Mouse (Mus musculus) thymus, postnatal 0 days (tissue): Measurements from ENCODE around the gene Rab26. TPM values are rescaled to one million over a fixed set of nuclear protein-coding genes. Genes with fewer than 3 reads are reported as not detected.

Source experiments
- DNase-seq: peaks from one replicate; pipeline ENCODE4 v3.0.0-alpha.2; 2015; ENCODE audit warnings: low spot score
- polyA plus RNA-seq: library from polyadenylated mRNA; unstranded; fragments of >200 nt; fragmentation: Nextera tagmentation; extraction: Ambion mirVana; gene quantifications from 2 replicates; pipeline ENCODE4 v1.2.1, GENCODE M21; 2015

The Rab26 gene
- polyA plus RNA-seq, 1 experiment from 2014 or later: 2.4 TPM

GRCm38 (mm10) chr17:24507806-24508460 lies 26.1 kb downstream of the Rab26 start:
- no peak for DNase-seq

DNA sequence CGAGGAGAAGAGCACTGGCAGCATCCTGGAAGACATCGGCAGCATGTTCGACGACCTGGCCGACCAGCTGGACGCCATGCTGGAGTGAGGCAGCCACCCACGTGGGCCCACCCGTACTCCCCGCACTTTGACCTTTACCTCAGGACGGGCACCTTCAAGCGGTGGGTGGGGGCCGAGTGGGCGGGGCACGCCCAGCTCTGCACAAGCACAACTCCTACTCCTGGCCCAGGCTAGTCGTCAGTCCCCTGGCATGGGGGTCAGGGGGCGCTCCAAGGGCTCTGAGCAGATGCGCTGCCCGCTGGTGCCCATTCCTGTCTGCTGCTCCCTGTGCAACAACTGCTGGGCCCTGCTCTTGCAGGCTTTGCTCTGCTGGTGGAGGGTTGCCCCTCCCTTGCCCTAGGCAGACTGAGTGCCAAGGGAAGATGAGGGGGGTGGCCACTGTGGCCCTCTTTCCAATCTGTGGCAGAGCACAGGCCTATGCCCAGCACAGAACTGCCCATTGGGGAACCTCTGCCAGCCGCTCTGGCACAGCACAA lies 26.8 kb downstream of the Rab26 start:
- DNase-seq: no peak

DNA sequence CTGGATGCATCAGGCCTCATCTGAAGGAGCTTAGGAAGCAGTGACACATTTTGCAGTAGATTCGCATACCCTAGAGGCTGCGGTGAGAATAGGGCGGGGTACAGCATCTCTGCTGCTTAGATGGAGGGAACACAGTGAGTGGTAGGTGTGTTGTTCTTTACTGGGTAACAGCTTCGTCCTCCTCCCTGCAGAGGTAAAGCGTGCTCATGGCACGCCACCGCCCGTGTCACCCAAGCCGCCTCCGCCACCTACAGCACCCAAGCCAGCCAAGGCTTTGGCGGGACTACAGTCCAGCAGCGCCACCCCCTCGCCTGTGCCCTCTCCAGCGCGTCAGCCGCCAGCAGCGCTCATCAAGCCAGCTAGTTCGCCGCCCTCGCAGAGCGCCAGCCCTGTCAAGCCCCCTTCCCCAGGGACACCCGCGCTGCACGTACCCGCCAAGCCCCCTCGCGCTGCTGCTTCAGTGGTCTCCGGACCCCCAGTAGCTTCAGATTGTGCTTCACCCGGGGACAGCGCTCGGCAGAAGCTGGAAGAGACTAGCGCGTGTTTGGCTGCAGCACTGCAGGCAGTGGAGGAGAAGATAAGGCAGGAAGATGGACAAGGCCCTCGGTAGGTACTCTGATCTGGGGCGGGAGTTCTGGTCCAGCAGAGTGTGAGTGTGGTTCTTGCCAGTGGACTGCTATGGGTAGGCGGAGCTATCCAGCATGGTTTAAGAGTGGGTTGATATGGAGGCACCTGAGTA lies 27.5 kb downstream of the Rab26 start:
- no peak for DNase-seq

DNA sequence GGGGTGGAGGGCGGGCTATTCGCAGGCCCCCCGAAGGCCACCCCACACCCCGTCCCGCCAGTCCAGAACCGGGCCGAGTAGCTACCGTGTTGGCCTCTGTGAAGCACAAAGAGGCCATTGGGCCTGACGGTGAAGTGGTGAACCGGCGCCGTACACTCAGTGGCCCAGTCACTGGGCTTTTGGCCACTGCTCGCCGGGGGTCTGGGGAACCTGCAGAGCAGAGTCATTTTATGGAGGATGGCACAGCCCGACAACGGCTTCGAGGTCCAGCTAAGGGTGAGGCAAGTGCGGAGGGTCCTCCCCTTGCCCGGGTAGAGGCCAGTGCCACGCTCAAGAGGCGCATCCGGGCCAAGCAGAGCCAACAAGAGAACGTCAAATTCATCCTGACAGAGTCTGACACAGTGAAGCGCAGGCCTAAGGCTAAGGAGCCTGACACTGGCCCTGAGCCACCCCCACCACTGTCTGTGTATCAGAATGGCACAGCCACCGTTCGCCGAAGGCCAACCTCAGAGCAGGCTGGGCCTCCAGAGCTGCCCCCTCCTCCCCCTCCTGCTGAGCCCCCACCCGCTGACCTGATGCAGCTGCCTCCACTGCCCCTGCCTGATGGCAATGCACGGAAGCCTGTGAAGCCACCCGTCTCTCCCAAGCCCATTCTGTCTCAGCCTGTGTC lies 28.6 kb downstream of the Rab26 start:
- DNase-seq: no peak

GRCm38 (mm10) chr17:24504085-24504484 lies 29.9 kb downstream of the Rab26 start:
- no peak for DNase-seq

DNA sequence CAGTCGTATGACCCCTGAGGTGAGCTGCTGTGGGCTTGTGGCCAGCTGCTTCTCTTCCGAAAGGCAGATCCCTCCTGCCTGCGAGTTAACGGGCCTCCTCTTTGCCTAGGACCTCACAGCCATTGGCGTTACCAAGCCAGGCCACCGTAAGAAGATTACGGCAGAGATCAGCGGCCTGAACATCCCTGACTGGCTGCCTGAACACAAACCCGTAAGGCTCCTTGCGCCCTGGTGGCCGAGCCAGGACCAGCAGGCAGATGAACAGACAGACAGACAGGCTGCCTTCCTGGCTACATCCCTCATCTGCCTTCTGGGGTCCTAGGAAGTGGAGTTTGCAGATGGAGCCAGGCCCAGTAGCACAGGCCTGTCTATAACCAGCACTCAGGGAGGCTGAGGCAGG lies 31.8 kb downstream of the Rab26 start:
- DNase-seq: no peak

- DNase-seq: no peak
Observed at GRCm38 (mm10) chr17:24496026-24496425, 38.0 kb downstream of the Rab26 start.

- DNase-seq: no peak
Observed at GRCm38 (mm10) chr17:24495443-24495842, 38.6 kb downstream of the Rab26 start.

GRCm38 (mm10) chr17:24494627-24495335 lies 39.2 kb downstream of the Rab26 start:
- DNase-seq: peak; percentile 55

GRCm38 (mm10) chr17:24490399-24490798 lies 43.6 kb downstream of the Rab26 start:
- no peak for DNase-seq

- DNase-seq: no peak
Observed at GRCm38 (mm10) chr17:24489265-24490030, 44.6 kb downstream of the Rab26 start.

- peak; percentile 33 for DNase-seq
Observed at GRCm38 (mm10) chr17:24488662-24489264, 45.2 kb downstream of the Rab26 start.

DNA sequence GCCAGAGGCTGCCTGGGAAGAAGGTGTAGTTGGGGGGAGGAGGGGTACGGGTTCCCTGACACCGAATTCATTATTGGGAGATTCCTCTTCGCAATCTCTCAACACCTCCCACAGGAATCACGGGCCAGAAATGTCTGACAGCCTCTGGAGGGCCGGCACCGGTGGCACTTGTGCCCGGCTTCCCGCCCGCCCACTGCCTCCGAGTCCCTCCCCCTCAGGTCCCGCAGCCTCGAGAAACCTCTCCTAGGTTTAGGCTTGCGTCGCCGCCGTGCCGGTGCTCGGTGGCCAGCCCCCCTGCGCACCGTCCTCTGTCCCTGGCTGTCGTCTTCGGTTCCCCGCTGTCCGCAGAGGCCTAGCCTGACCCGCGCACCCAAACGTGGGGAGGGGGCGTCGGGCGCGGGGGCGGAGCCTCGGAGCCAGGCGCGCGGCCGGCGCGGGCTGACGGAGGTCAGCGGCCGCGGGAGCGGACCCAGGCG lies 45.8 kb downstream of the Rab26 start, which contains the start of gene Caskin1:
Gene Caskin1 (plus strand): TSS at position 416 of the 476 bp plus-strand sequence.
- no peak for DNase-seq

DNA sequence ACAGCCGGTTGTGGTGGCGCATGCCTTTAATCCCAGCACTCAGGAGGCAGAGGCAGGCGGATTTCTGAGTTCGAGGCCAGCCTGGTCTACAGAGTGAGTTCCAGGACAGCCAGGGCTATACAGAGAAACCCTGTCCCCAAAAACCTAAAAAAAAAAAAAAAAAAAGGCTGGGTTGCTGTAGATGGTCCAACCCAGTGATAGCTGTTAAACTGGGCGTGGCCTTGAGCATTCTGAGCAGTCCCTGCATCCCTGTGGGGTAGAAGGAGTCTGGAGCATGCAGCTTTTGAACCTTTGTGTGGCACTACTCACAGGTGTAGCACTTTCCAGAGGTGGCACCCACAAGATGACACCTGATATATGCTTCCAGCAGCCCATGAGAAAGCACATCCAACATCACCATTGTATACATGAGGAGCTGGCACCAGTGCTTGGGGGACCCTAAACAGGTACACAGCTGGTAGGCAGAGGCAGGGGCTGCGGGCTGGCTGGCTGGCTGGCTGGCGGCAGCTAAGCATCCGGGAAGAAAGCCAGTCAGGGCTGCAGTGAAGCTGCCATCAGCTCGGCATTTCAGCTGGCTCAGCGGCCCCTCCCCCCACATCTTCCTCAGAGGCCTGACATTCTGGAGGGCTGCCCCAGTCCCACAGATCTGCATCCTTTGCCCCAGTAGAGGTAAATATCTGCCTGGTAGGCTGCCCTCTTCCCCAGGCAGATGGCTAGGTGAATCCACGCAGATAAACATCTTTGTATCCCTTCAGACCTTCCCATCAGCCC lies 48.7 kb downstream of the Rab26 start:
- peak; percentile 35 for DNase-seq

DNA sequence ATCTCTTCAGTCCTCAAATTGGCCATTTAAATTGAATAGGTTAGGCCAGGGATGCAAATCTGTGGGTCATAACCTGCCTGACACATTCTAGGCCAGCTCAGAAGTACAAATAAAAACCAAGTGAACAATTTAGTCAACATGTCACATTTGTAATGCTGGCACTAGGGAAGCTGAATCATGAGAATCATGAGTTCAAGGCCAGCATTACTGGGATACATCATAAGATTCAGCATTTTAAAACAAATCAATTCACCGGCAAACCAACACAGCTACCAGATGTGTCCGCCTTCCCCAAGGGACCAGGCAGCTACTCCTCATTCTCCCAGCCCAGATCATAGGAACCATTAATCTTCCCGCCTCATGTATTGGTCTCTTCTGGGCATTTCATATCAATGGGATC lies 50.5 kb downstream of the Rab26 start:
- no peak for DNase-seq

DNA sequence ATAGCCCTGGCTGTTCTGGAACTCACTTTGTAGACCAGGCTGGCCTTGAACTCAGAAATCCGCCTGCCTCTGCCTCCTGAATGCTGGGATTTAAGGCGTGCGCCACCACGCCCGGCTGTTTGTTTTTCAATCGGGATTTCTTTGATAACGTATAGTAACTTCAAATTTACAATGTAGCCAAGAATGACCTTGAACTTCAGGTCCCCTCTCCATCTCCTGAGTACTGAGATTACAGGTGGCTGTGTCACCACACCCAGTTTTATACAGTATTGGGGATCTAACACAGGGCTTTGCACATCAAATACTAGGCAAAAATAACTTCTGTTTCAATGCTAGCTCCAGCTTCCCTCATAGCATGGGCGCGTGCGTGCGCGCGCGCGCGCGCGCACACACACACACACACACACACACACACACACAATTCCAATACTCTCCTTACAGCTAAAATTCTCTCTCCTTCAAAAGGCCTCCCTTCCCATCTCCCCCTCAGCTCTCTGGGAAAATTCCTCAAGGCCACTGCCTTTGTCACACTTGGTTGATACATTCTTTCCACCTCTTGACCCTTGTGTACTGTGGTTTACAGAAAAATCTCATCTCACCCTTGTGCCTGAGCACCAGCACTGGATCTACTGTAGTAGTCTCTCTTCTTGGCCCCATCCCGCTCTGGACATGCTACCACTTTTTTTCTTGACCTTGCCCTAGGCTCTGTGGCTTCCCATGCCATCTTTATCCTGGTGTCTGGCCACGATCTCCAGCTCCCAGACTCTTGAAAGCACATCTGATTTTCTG lies 52.8 kb downstream of the Rab26 start:
- no peak for DNase-seq

- no peak for DNase-seq
Observed at GRCm38 (mm10) chr17:24480201-24480826, 53.7 kb downstream of the Rab26 start.

DNA sequence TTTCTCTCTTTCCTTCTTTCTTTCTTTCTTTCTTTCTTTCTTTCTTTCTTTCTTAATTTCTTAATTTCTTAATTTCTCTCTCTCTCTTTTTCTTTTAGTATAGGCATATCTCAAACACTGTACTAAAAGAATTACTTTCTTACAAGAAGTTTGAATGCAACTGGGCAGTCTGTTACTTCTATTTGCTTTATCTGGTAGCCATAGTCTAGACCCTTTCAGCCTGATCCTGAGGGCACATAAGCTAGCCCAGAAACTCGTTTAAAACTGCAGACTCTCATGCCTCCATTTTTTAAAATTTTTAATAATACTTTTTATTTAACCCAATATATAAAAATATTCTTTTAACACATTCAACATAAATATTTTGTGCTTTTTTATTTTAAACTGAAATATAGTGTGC lies 54.6 kb downstream of the Rab26 start:
- no peak for DNase-seq
